8 mouse cellular contexts compared by ENCODE assay signal in genomic region chr15:12548696-12549095, GRCm38 (mm10).
DNase-seq lines count a peak whose midpoint lies in the region; ATAC-seq lines count a peak whose summit lies in the region.

No protein-coding gene starts in this region.

- peaks cover 44% of the 10 kb centered on the region for H3K4me1 ChIP-seq in kidney, embryonic 14.5 days (ENCODE audit: control insufficient read depth, insufficient read depth, low read length)
- peaks cover 31% of the 10 kb centered on the region for H3K4me1 ChIP-seq in embryonic facial prominence, embryonic 14.5 days (ENCODE audit: control insufficient read depth, insufficient read depth, low read length)
- H3K4me1 ChIP-seq in hindbrain, embryonic 12.5 days: peaks cover 16% of the 10 kb centered on the region
- H3K4me1 ChIP-seq in midbrain, embryonic 13.5 days (replicated peaks): peaks cover 36% of the 10 kb centered on the region

- peaks cover 4% of the 10 kb centered on the region; the same call in 1 of the 2 replicates for H3K36me3 ChIP-seq in kidney, embryonic 14.5 days (ENCODE audit: control insufficient read depth, insufficient read depth, low read length)
- H3K36me3 ChIP-seq in embryonic facial prominence, embryonic 14.5 days (ENCODE audit: control insufficient read depth, insufficient read depth, low read length): no peaks in the 10 kb centered on the region
- H3K36me3 ChIP-seq in hindbrain, embryonic 12.5 days: no peaks in the 10 kb centered on the region
- H3K36me3 ChIP-seq in midbrain, embryonic 13.5 days: no peaks in the 10 kb centered on the region

- H3K27ac ChIP-seq in kidney, embryonic 14.5 days (ENCODE audit: low read depth, low read length): peak overlapping the region; percentile 75; the same call in 1 of the 2 replicates
- no peak overlapping the region for H3K27ac ChIP-seq in embryonic facial prominence, embryonic 14.5 days (replicated peaks; ENCODE audit: low read depth, low read length)
- H3K27ac ChIP-seq in hindbrain, embryonic 12.5 days: no peak overlapping the region
- H3K27ac ChIP-seq in midbrain, embryonic 13.5 days: no peak overlapping the region

- H3K4me2 ChIP-seq in kidney, embryonic 14.5 days (replicated peaks; ENCODE audit: low read depth, low read length): peak overlapping the region; percentile 54
- H3K4me2 ChIP-seq in embryonic facial prominence, embryonic 14.5 days (ENCODE audit: low read depth, low read length): peak overlapping the region; percentile 89
- peak overlapping the region; percentile 97 for H3K4me2 ChIP-seq in hindbrain, embryonic 12.5 days (replicated peaks)
- peak overlapping the region; percentile 94 for H3K4me2 ChIP-seq in midbrain, embryonic 13.5 days (replicated peaks)

- 31% methylated on average over 4 of the region's 4 CpGs for WGBS in kidney, embryonic 14.5 days
- WGBS in embryonic facial prominence, embryonic 14.5 days: 35% methylated on average over 4 of the region's 4 CpGs
- WGBS in hindbrain, embryonic 12.5 days: 38% methylated on average over 4 of the region's 4 CpGs
- WGBS in midbrain, embryonic 13.5 days: 37% methylated on average over 4 of the region's 4 CpGs

- H3K27me3 ChIP-seq in kidney, embryonic 14.5 days (ENCODE audit: control insufficient read depth, insufficient read depth, low read length): no peaks in the 10 kb centered on the region
- H3K27me3 ChIP-seq in embryonic facial prominence, embryonic 14.5 days (replicated peaks; ENCODE audit: control insufficient read depth, insufficient read depth, low read length): no peaks in the 10 kb centered on the region
- 0 out of 2 replicates have a peak, but pooled peaks cover 6% of the 10 kb centered on the region for H3K27me3 ChIP-seq in hindbrain, embryonic 12.5 days
- H3K27me3 ChIP-seq in midbrain, embryonic 13.5 days: peaks cover 14% of the 10 kb centered on the region

- H3K9me3 ChIP-seq in kidney, embryonic 14.5 days (ENCODE audit: control insufficient read depth, low read length): no peaks in the 10 kb centered on the region
- H3K9me3 ChIP-seq in embryonic facial prominence, embryonic 14.5 days (ENCODE audit: control insufficient read depth, low read length): no peaks in the 10 kb centered on the region
- no peaks in the 10 kb centered on the region for H3K9me3 ChIP-seq in hindbrain, embryonic 12.5 days (replicated peaks)
- H3K9me3 ChIP-seq in midbrain, embryonic 13.5 days: no peaks in the 10 kb centered on the region

- H3K4me3 ChIP-seq in kidney, embryonic 14.5 days (ENCODE audit: low read length): peak overlapping the region; percentile 43
- H3K4me3 ChIP-seq in embryonic facial prominence, embryonic 14.5 days (ENCODE audit: low read depth, low read length): peak overlapping the region; percentile 48
- H3K4me3 ChIP-seq in hindbrain, embryonic 12.5 days: peak overlapping the region; percentile 44
- peak overlapping the region; percentile 46 for H3K4me3 ChIP-seq in midbrain, embryonic 13.5 days (replicated peaks)

- peak overlapping the region; percentile 56 for H3K9ac ChIP-seq in kidney, embryonic 14.5 days (ENCODE audit: low read depth, low read length)
- H3K9ac ChIP-seq in embryonic facial prominence, embryonic 14.5 days (ENCODE audit: low read depth, low read length): peak overlapping the region; percentile 59; the same call in 1 of the 2 replicates
- H3K9ac ChIP-seq in hindbrain, embryonic 12.5 days: peak overlapping the region; percentile 63; the same call in 1 of the 2 replicates
- H3K9ac ChIP-seq in midbrain, embryonic 13.5 days (replicated peaks): peak overlapping the region; percentile 62; the same call in 1 of the 2 replicates

- DNase-seq in kidney, postnatal 10 days: no peak
- no peak for DNase-seq in embryonic facial prominence, embryonic 14.5 days (ENCODE audit: low spot score)
- DNase-seq in ovary, postnatal 10 days (ENCODE audit: low spot score): no peak
- no peak for DNase-seq in cerebellum, postnatal 14 days
- no peak for DNase-seq in ovary, postnatal 14 days (ENCODE audit: low spot score)

- no peak for ATAC-seq in kidney, embryonic 14.5 days (ENCODE audit: low FRiP score, low TSS enrichment)
- no peak for ATAC-seq in embryonic facial prominence, embryonic 14.5 days (ENCODE audit: low read depth)
- no peak for ATAC-seq in hindbrain, embryonic 12.5 days (ENCODE audit: low FRiP score)
- ATAC-seq in midbrain, embryonic 13.5 days: no peak
